Mouse (Mus musculus) G1E (cell line): ENCODE results near the gene Pafah2.

ENCODE experiments used
- CTCF ChIP-seq: IDR thresholded peaks from 2 replicates; pipeline ENCODE4 v1.5.1; 2012; ENCODE audit warnings: low read depth, low read length, inconsistent platforms, mixed read lengths
- GATA1 ChIP-seq: IDR thresholded peaks from 2 replicates; pipeline ENCODE4 v1.6.1; 2012; ENCODE audit warnings: borderline replicate concordance, low read length, inconsistent platforms, mixed read lengths
- GATA2 ChIP-seq: IDR thresholded peaks from 2 replicates; pipeline ENCODE4 v1.6.1; 2012; ENCODE audit warnings: low read depth, low read length, inconsistent platforms, borderline replicate concordance
- POLR2AphosphoS5 ChIP-seq: IDR thresholded peaks from 2 replicates; pipeline ENCODE4 v1.6.1; 2012; ENCODE audit warnings: low read depth, low read length, inconsistent platforms; ENCODE audit not compliant: insufficient replicate concordance
- TAL1 ChIP-seq: conservative IDR thresholded peaks from 2 replicates; pipeline ENCODE4 v1.6.1; 2012; ENCODE audit warnings: low read depth, low read length, inconsistent platforms, mixed read lengths

DNA sequence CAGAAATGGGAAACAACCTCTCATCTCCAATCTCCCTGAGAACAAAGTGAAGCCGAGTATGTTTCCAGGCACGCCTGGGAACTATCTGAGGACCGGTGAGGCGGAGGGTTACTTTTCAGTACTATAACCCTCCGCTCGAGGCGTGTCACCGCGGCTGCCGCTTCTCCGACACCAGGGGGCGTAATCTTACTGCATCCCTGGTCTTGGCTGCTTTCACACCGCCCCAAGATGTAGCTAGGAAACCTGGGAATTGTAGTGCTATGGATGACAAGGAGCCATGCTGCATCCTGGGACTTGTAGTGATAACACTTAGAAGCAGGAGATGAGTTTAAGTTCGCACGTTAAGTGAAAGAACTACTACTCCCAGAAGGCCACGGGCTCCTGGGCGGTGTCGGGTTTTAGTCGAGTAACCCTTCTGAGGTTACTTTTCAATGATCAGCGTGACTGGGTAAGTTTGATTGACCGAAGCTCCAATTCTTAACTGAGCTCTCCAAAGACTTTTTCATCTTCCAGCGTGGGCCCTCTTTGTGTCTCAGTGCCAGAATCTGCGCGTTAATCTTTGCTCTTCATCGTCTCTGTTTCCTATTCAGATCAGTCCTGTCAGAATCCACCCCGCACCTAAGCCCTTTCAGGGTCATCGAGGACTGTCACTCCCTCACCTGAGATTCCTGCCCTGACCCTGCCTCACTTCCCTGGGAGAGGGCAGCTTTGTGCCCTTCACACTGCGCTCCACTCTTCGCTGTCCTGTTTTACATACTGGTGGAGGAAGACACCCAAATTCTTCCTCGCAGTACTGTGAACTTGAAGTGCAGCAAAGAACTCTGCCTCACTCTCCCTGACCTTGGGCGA lies at the start of gene Pafah2:
- TF ChIP-seq POLR2AphosphoS5 = no peak
- TF ChIP-seq CTCF = peak; percentile 59; the same call in 1 of the 2 replicates
- TF ChIP-seq GATA1 = no peak
- TF ChIP-seq TAL1 = no peak
- no peak for TF ChIP-seq GATA2
